Mouse (Mus musculus) adrenal gland (tissue): ENCODE measurements at regions not wholly inside any gene's neighbourhood (a gene's known extent, or its start where the extent isn't known, plus 50 kb on each side); places are given as distances from the start of the nearest gene placed in this dataset.

Source experiments
- intact Hi-C: fragments of 180-260 bp; cut with DNase I; formaldehyde crosslinking; loops from one replicate; pipeline ENCODE4 v1.15.1; 2025

DNA sequence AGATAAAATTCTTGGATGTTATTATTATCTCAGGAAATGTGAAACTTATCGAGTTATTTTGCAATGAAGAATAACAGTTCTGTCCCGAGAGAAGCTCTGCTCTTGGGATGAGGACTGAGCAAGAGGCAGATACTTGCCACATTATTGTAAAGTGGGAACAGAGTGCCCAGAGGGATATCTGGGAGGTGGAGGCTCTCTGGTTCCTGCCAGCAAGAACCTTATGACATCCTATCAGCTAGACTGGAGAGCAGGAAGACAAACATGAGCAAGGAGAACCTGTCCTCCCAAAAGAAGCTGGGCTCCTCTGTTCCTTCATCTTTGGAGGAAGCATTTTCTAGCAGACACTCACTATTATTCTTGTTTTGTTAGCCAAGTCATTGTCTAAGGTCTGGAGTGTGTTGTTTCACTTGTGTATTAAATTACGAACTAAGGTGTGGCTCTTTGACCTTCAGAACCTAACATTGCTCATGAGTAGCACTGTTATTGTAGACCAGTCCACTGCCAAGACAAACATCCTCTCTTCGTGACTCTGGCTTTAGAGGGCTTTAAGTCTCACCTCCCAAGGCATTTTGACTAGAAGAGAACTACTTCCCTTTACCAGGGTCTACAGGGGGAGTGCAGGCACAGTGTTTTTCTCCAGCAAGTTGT is 69.6 kb upstream of the Palmd start:
- intact Hi-C loops = no loop called here
